In the genomic region with DNA sequence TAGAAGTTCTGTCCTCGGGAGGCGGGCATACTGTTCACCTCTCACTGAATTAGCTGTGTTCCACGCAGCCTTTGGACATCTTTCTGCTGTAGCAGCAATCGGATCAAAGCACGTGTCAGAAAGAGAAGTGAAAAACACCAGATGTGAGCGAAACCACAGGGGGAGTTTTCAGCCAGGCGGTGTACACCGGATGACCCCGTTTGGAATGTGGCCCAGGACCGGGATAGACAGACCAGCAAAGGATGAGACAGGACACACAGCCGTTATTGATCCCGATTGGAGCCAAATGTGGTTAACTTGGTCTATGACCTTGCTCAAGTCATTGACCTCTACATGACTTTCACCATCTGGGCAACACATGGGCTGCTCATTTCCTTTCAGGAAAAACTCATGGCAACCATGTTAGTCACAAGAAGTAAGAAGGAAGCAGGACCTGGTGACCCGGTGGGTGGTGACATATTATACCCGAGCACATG, we compare ENCODE assay signal across 9 mouse cellular contexts. TPM values are rescaled to one million over a fixed set of nuclear protein-coding genes. Genes with fewer than 3 reads are reported as not detected.
A peak's percentile ranks its signal among the peaks of the same experiment; 100 is the strongest.
DNase-seq lines count a peak whose midpoint lies in the region.
"Had no signal": no experiment of that assay in that cellular context is flagged by ENCODE, and none has a peak within 500 bp of the region (broad histone marks: within the 10 kb centered on the region; RNA-seq: fewer than 3 reads in every experiment).

No protein-coding gene starts in this region.

- 4% methylated on average over 14 of the region's 14 CpGs for WGBS in macrophage (ENCODE audit: missing documents)

- H3K36me3 ChIP-seq in macrophage (ENCODE audit: inconsistent target) = no peaks in the 10 kb centered on the region
- H3K36me3 ChIP-seq: neural tube, embryonic 12.5 days had no signal

- intact Hi-C loops in heart, postnatal 14 days (cut with DNase I) = no loop called here

- peak overlapping the region; percentile 87 for H3K27ac ChIP-seq in macrophage
- H3K27ac ChIP-seq: neural tube, embryonic 12.5 days had no signal

- H3K79me2 ChIP-seq in macrophage (ENCODE audit: inconsistent target) = no peaks in the 10 kb centered on the region

- DNase-seq in frontal cortex, postnatal 10 days (ENCODE audit: low spot score in 2 of 2) = peak; percentile 13 to 15
- no peak for DNase-seq in frontal cortex, postnatal 25 days (ENCODE audit: low spot score in 2 of 2)
- peak; percentile 19 for DNase-seq in thymus, postnatal 14 days
- no peak for DNase-seq in thymus, postnatal 36 days
- peak; percentile 31 to 40 for DNase-seq in heart, postnatal 14 days
- DNase-seq in cerebellum, adult 8-10 months = no peak
- DNase-seq in right cerebral cortex, postnatal 14 days = no peak

- no peak overlapping the region for H3K4me3 ChIP-seq in macrophage (ENCODE audit: inconsistent target)
- H3K4me3 ChIP-seq: neural tube, embryonic 12.5 days had no signal

RNA-seq across cellular contexts. Expression of gene Notch2, which starts 48.4 kb away (rescaled TPM):
- total RNA-seq in heart, postnatal 14 days (2021) = 10 to 100 TPM; 23.4 to 23.6 TPM
- 100 to 1,000 TPM; 149 to 777 (median 273) TPM for total RNA-seq in macrophage (2018; cell fraction: chromatin; rRNA removed)
- 100 to 1,000 TPM in 12 of 26 experiments, 10 to 100 TPM in 14; 46.8 to 165 (median 96.1) TPM for total RNA-seq in macrophage (2018; cell fraction: cytosol; rRNA removed)
- total RNA-seq in macrophage (2018; cell fraction: nucleus; rRNA removed) = 100 to 1,000 TPM; 125 to 657 (median 257) TPM
- 21.9 to 74.1 TPM (median 33.4 TPM) in 3 replicates for polyA plus RNA-seq in macrophage (2018)

Comparison
In these comparisons a context has a peak if more than half of its experiments do, and no peak if none do; other contexts are left out.
1. DNase-seq: peak in frontal cortex, postnatal 10 days (2 of 2), thymus, postnatal 14 days (single experiment) and heart, postnatal 14 days (2 of 2); none in frontal cortex, postnatal 25 days (0 of 2), thymus, postnatal 36 days (0 of 2), cerebellum, adult 8-10 months (single experiment) and right cerebral cortex, postnatal 14 days (single experiment).